Mouse (Mus musculus): ENCODE data around the gene Zfp184.

Zfp184 gene

DNA sequence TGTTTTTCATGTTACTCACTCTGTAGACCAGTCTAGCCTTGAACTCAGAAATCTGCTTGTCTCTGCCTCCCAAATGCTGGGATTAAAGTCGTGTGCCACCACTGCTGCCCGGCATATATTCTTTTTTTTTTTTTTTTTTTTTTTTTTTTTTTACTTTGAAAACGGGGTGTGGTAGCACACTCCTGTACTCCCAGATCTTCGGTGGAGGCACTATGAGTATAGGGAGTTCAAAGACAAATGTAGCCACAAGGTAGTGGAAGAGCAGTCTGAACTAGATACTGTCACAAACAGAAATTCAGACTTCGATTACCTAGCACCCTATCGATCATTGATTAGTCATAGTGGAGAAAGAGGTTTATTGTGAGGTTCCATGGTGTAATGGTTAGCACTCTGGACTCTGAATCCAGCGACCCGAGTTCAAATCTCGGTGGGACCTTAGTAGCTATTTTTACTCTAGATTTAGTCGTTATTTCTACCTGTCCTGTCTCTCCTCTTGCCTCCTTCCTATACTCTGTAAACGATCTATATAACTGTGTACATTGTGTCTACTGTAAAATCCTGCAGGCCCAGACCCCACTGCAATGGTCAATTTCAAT, 25.0 kb upstream of the Zfp184 start:
- in situ Hi-C loops (cut with MboI, MseI) = loop anchor here (5.0 to 10.0 kb wide), 4 partner anchors 43 to 1597 kb away; partner anchors contain the start of gene Trim27 (in 1 of the 2)

DNA sequence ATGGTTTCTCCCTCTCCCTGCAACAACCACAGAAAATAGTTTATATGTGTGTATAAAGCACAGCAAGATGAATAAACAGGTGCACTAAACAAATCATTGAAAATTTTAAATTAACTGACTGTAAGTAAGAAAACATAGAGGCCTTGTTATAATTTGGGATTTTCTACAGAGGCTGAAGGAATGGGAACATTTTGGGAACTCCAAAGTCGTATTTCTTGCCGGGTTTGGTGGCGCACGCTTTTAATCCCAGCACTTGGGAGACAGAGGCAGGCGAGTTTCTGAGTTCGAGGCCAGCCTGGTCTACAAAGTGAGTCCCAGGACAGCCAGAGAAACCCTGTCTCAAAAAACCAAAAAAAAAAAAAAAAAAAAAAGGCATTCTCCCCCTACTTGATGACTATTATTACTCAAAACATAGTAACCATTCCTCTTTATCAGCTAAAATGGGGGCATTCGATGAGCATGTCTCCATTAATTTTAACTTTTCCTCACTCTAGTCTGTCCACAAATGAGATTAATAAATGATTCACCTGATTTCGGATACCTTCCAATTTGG, 24.1 kb upstream of the Zfp184 start:
- in situ Hi-C loops (cut with MboI, MseI) = loop anchor here (5.0 kb wide), 3 partner anchors 43 to 1597 kb away; no protein-coding TSS in a partner anchor

DNA sequence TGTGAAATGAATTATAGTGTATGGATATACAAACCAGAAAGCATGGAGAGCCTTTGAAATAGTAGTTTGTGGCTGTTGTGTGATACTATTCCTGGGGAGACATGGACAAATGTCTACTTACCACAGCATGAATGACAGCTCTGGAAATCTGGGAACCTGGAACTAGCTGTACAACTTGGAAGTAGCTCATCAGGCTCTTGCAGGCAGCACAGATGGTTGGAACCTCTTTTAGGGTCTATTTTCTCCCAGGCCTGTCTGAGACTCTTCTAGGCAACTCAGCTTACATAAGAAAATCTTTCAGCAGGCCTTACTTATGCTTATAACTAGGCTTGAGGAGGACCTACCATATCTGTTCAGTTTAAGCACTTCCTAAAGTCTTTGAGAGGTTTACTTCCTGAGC, 21.5 kb upstream of the Zfp184 start:
- in situ Hi-C loops (cut with MboI, MseI) = loop anchor here (5.0 kb wide), 3 partner anchors 46 to 1594 kb away; no protein-coding TSS in a partner anchor

DNA sequence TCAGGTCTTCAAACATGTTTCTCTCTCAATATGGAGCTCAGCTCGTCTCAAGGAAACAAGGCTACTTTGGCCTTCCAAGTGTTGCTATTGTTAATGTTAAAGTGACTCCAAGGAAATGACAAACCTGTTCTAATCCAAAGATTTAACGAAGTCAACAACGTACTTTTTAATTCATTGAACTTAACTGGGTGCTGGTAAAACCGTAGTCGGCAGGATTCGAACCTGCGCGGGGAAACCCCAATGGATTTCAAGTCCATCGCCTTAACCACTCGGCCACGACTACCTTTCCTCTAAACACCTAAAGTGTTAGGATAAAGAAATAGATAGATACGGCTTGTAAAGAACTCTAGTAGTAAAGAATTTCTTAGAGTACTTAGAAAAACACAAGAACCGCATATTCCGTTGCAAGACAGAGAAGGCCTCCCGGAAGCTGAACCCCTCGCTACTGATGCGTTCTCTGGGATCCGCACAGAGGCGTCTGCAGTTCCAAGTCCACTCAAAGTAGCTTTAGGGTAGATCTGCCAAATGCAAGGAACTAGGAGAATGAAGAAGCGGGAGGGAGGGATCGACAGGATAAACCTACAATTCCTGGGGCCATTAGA, 20.1 kb upstream of the Zfp184 start:
- in situ Hi-C loops (cut with MboI, MseI) = loop anchor here (5.0 kb wide), 7 partner anchors 48 to 1592 kb away; no protein-coding TSS in a partner anchor

DNA sequence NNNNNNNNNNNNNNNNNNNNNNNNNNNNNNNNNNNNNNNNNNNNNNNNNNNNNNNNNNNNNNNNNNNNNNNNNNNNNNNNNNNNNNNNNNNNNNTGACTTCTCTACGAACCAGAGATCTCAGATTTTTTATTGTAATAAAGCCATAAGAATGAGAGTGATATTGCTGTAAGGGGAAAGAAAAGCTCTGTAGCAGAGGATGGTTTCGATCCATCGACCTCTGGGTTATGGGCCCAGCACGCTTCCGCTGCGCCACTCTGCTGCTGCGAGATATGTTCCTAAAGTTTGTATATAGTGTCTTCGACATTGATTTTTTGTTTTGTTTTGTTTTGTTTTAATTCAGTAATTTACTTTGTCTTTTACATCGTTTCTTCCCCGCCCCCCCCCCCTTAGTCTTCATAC, 13.9 kb upstream of the Zfp184 start:
- in situ Hi-C loops (cut with MboI, MseI) = no loop called here

DNA sequence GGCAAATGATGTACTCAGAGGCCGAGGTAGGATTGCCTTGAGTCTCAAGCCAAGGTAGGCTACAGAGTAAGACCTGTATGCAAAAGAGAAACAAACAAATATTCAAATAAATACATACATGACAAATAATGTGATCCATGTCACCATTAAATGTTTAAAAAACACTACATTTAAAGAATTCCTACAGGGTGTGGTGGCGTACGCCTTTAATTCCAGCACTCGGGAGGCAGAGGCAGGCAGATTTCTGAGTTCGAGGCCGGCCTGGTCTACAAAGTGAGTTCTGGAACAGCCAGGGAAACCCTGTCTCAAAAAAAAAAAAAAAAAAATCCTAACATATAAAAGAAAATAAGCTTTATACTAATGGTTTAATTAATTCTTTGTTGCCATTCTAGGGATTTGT, 13.2 kb upstream of the Zfp184 start:
- in situ Hi-C loops (cut with MboI, MseI) = no loop called here

DNA sequence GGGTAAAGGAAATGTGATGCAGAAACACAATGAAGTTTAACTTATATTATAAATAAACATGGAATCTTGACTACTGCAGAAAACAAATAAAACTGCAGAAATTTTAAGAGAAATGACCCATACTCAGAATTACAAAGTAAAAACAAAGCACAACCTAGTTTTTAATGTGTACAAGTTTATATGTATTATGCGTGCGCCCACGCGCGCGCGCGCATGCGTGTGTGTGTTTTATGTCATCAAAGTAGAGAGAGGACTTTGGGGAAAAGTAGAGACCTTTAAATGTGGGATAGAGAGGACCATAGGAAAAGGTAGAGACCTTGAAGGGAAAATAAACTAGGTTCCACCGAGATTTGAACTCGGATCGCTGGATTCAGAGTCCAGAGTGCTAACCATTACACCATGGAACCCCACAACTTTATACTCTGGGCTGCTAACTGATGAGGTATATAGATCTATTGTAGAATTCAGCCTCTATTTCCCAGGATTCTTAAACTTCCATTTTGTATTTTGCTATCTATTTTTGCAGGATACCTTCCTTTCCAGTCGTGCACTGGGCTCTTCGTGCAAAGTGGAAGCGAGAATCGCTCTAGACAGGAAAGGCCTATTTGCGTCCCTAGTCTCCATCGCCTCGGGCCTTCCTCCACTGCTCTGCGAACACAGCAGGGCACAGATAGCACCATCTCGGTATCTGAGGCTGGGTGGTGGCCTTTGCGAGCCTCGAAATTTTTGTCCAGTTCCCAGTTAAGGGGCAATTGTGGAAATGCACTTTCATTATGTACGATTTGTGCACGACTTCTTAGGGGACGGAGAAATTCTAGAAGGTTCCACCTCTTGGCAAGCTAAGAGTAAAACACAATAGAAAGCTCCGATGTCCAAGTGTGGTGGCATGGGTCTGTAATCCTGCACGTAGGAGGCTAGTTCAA, 11.0 kb upstream of the Zfp184 start:
- in situ Hi-C loops (cut with MboI, MseI) = no loop called here

DNA sequence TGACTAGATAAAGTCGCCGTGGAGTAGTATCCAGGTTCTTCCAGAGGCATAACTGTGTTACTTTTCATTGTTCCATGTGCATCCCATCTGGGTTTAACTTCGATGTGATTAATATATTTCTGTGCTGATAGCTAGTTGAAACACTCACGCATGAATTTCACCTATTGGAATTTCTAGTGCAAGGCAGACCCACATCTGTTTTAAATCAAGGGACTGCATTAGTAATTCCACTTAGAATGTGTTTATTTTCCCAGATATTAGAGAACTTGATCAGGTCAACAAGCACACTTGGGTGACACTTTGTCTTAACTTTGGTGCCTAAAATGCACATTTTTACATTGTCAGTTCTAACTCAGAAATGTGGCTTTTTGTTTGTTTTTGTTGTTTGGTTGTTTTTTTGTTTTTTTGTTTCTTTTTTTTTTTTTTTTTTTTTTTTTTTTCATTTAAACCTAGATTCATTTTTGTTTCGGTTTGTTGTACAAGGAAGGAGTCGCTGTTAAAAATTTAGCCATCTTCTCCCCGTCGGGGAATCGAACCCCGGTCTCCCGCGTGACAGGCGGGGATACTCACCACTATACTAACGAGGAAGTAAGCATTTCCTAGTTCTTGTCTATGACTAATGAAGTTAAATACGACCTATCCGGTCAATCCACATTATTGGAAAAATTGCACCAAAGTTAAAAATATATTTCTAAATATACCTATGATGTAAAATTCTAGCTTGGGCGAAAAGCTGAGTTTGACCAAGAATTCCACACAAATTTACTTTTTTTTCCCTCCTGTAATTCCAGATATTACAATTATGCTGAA, 9.7 kb upstream of the Zfp184 start:
- in situ Hi-C loops (cut with MboI, MseI) = no loop called here

DNA sequence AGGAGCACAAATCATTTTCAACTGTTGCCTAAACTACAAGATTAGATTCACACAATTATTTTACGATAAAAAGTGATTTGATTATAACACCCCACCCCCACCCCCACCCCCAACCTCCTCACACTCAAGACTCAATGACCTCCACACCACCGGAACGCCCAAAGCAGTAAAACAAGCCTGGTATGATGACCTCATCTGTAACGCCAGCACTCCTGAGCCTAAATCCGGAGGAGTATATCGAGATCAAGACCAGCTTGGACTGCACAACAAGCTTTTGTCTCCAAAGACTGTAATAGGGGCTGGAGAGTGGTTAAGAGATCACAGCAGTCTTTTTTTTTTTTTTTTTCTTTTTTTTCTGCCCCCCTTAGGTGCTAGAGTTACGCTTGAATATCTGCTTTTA, 9.1 kb upstream of the Zfp184 start:
- in situ Hi-C loops (cut with MboI, MseI) = no loop called here

DNA sequence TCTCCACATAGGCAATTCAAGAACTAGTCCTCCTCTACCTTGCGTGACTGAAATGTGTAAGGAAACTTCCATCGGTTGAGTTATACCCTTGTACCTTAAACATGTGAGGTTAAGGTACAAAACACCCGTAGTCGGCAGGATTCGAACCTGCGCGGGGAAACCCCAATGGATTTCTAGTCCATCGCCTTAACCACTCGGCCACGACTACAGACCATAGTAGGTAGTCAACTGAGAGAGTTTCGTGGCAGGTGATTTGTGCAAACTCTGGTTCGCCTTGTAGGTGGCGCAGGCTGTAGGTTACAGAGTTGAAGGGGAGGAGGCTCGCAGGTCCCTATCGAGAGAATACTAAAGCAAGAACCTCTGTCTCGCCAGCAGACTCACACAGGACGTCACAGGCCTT, 7.9 kb upstream of the Zfp184 start:
- in situ Hi-C loops (cut with MboI, MseI) = no loop called here

DNA sequence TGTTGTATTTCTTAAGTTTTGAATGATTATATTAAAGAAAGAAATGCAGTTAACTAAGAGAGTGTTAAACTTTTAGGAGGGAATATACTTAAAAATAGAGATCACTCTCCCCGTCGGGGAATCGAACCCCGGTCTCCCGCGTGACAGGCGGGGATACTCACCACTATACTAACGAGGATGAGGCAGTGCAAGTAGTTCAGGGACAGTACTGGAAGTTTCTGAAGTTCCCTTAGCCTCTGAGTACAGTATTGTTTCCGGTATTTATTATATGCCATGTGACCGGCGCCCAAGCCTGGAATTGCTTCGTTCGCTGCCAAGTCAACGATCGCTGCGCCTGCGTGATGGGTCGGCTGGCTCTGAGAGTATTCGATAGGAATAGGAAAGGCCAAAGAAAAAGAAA, 4.7 kb upstream of the Zfp184 start:
- in situ Hi-C loops (cut with MboI, MseI) = loop anchor here in 1 of 2 experiments (10.0 kb wide), 1 partner anchor 765 kb away; the partner anchor contains the start of gene Trim27

DNA sequence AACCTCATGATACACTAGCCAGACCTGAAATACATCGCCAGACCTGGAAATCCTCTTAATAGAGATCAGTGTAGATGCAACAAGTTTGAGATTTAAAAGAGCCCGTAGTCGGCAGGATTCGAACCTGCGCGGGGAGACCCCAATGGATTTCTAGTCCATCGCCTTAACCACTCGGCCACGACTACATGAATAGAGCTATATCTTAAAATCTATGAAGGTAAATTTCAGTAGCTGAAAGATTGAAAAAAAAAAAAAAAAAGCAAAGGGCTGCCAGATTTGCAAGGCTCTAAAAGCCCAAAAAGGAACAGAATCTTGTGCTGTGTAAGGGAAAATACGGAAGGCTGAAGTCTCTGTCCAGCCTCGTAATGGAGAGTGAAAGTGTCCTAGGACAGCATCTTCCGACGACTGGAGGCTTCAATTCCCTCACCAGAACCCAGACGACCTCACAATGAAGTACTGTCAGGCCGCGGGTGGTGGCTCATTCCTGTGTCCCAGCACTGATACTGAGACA, 4.0 kb upstream of the Zfp184 start:
- in situ Hi-C loops (cut with MboI, MseI) = loop anchor here in 1 of 2 experiments (10.0 kb wide), 1 partner anchor 766 kb away; the partner anchor contains the start of gene Trim27

DNA sequence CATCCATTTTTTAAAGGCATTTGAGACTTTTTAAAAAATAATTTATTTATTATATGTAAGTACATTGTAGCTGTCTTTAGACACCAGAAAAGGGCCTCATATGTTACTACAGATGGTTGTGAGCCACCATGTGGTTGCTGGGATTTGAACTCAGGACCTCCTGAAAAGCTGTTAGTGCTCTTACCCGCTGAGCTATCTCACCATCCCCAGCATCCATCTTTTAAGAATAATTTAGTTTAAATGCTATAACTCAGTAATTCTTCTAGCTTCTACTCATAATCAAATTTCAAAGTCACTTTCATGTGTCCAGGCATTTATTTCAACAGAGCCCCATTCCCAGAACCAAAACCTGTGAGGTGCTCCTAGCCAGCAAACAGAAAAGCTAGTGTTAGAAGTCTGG, 1.2 kb upstream of the Zfp184 start:
- in situ Hi-C loops (cut with MboI, MseI) = loop anchor here in 1 of 2 experiments (10.0 kb wide), 1 partner anchor 769 kb away; the partner anchor contains the start of gene Trim27

DNA sequence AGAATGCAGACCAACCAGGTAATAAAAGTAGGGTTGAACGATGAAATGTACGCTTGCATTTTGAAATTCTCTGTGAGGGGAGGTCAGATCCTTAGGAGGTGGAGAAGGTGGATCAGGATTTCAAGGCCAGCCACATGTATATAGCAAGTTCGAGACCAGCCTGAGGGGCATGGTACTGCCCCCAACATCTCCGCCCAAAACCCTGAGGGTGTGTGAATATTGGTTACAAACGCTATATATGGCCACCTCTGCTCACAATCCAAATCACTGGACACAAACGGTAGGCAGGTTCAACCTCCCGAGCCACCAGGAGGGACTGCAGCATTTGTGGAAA, 335 bp upstream of the Zfp184 start:
- in situ Hi-C loops (cut with MboI, MseI) = loop anchor here in 1 of 2 experiments (10.0 kb wide), 1 partner anchor 770 kb away; the partner anchor contains the start of gene Trim27

DNA sequence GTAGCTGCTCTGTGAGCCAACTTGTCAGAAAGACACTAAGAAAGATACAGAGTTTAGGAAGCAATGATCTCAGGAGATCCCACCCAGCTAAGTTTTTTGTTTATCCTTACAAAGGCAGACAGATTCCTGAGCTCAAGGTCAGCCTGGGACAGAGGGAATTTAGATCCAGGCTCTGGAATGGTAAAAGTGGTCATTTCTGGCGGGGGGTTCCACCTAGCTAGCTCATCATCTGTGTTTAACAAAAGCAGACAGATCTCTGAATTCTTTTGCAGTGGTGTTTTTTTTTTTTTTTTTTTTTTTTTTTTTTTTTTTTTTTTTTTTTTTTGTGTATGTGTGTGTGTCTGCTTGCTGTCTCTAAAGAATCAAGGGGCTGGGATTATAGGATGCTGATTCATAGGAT, 24.4 kb downstream of the Zfp184 start:
- in situ Hi-C loops (cut with MboI, MseI) = loop anchor here in 1 of 2 experiments (5.0 kb wide), 1 partner anchor 43 kb away; no protein-coding TSS in a partner anchor

DNA sequence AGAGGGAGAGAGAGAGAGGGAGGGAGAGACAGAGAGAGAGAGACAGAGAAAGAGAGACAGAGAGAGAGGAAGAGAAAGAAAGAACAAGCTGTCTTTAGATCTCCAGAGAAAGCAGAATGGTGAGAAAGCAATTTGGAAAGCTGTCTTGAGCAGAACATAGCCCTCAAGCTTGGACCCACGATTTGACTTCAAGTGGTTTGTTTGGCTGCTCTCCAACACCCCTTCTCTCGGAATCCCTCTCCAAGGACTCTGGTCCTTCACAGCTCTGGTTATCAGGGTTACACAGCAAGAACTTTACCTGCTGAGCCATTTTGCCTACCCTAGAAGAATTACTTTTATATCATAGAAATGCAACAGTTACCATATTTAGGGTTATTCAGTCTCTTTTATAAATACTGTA, 24.9 kb downstream of the Zfp184 start:
- in situ Hi-C loops (cut with MboI, MseI) = loop anchor here (5.0 kb wide), 2 partner anchors 42 to 57 kb away; no protein-coding TSS in a partner anchor

DNA sequence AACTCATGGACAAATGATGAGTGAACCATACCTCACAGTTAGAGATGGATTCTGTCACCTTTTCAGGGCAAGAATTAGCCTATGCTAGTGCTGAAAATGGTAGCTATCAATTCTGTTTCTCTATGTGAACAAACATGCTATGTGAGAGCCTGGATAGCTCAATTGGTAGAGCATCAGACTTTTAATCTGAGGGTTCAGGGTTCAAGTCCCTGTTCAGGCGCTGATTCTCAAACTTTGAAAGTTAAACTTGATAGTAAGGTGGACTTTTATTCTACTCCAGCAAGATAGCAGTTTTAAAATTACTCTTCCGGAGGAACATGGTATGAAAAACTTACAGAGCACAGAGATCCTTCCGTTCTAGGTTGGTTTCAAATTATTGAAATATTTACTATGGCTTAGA, 26.7 kb downstream of the Zfp184 start:
- in situ Hi-C loops (cut with MboI, MseI) = loop anchor here in 1 of 2 experiments (5.0 kb wide), 1 partner anchor 56 kb away; no protein-coding TSS in a partner anchor

DNA sequence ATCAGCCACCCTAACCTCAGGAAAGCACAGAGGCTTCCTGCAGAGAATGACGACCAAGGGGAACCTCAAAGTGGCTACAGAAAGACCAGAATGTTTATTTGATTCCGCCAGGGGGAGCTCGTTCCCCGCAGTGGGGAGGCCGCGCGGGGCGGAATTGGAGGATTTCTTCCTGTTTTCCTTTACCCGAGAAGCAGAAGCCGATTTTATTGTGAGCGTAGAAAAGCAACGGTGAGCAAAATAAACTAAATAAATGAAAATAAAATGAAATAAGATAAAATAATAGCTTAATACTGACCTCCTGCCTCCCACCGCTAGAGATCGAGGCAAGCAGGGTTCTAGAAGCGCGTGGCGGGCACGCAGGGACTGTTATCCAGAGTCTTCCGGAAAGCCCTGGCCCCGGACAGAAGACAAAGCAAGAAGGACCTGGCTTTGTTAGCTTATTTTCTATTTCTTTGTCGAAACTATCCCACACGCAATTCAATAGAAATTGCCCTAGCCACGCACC, 29.4 kb downstream of the Zfp184 start:
- in situ Hi-C loops (cut with MboI, MseI) = loop anchor here in 1 of 2 experiments (5.0 kb wide), 1 partner anchor 53 kb away; no protein-coding TSS in a partner anchor

DNA sequence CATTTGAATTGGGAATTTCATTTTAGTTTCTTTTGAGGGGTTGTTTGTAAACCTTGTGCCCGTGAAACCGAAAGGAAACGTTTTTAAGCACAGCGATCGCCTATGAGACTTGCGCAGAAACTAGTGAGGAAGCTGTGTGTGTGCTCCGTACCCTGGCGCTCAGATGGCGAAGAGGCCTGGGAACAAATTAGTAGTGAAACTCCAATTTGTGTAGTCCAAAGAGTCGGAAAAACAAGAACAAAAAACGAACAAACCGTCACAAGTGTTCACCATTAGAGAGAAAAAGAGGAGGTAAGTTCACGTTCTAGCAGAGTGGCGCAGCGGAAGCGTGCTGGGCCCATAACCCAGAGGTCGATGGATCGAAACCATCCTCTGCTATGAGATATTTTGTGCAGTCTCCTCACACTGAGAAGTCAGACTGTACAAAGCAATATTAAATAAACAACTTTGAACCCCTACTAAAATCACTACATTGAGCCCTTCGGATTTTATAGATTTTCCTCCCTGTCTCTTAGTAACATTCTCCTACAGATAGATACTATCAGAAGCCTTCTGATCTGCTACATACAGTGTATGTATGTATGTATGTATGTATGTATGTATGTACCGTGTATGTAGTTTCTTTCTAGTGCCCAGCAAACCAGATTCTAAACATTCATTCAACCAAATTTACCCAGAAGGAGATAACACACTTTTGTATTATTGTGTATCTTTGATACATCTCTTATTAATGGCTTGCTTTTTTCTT, 30.0 kb downstream of the Zfp184 start:
- in situ Hi-C loops (cut with MboI, MseI) = loop anchor here in 1 of 2 experiments (5.0 kb wide), 1 partner anchor 52 kb away; no protein-coding TSS in a partner anchor

All from T-helper 17 cell (primary cell).